Mouse (Mus musculus) left cerebral cortex, postnatal 4 days (tissue): ENCODE results near the gene 1700113H08Rik. TPM values are rescaled to one million over a fixed set of nuclear protein-coding genes. Genes with fewer than 3 reads are reported as not detected.

Experiments used
- DNase-seq: peaks from one replicate; pipeline ENCODE4 v3.0.0-alpha.2; 2022
- intact Hi-C: fragments of 180-260 bp; cut with DNase I; formaldehyde crosslinking; loops from one replicate; pipeline ENCODE4 v1.15.1; 2025
- total RNA-seq, 2 experiments: library from RNA; stranded (reverse); gene quantifications; 2 replicates each; pipeline ENCODE4 v1.2.3; 2021

The 1700113H08Rik gene
- total RNA-seq, 2 experiments from 2014 or later, result not detected

DNA sequence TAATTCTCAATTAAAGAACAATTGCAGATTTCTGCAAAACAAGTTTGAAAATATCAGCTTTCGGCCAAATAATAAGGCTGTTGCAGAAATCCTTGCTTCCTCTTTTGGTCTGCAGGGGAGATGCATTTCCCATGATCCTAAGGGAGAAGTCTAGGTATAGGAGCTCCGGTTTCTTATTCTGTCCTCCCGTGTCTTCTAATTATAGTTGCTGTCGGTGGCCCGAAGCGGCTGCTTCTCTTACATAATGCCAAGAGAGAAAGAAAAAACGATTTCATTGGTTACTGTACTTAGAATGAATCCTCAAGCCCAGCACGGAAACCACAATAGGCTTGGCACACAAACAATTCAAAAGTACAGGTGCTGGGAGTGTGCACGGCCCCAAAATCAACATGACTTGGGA, 101.9 kb downstream of the 1700113H08Rik start:
- intact Hi-C loops, result no loop called here
- DNase-seq, result no peak

GRCm38 (mm10) chr10:87196123-87196756, 138.4 kb downstream of the 1700113H08Rik start:
- intact Hi-C loops, result no loop called here
- DNase-seq, result peak; percentile 25

- no peak for DNase-seq
- intact Hi-C loops, result no loop called here
Measured at GRCm38 (mm10) chr10:87198720-87199119, 140.9 kb downstream of the 1700113H08Rik start.

GRCm38 (mm10) chr10:87209466-87209865, 151.6 kb downstream of the 1700113H08Rik start:
- no peak for DNase-seq
- intact Hi-C loops, result no loop called here

- no peak for DNase-seq
- intact Hi-C loops, result loop anchor here (10.0 kb wide), 1 partner anchor 284 kb away; the partner anchor contains the start of gene Ascl1
Measured at GRCm38 (mm10) chr10:87211046-87211445, 153.2 kb downstream of the 1700113H08Rik start.

DNA sequence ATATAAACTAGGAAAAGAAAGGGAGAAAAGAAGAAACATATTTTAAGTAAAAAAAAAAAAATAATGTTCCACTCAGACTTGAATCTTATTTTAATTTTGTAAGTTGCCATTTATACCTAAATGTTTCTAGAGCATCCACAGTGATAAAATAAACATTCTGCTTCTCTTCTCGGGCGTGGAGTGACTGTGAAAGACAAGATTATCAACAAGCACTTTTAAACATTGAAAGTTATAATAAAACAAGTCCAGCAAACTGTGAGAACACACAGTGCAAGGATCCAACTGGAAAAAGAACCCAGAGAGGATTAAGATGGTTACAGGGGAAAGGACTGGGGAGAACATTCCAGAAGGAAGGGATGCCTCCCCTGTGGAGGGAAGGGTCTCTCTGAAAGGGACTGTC, 155.0 kb downstream of the 1700113H08Rik start:
- intact Hi-C loops, result loop anchor here (10.0 kb wide), 1 partner anchor 282 kb away; the partner anchor contains the start of gene Ascl1
- no peak for DNase-seq

DNA sequence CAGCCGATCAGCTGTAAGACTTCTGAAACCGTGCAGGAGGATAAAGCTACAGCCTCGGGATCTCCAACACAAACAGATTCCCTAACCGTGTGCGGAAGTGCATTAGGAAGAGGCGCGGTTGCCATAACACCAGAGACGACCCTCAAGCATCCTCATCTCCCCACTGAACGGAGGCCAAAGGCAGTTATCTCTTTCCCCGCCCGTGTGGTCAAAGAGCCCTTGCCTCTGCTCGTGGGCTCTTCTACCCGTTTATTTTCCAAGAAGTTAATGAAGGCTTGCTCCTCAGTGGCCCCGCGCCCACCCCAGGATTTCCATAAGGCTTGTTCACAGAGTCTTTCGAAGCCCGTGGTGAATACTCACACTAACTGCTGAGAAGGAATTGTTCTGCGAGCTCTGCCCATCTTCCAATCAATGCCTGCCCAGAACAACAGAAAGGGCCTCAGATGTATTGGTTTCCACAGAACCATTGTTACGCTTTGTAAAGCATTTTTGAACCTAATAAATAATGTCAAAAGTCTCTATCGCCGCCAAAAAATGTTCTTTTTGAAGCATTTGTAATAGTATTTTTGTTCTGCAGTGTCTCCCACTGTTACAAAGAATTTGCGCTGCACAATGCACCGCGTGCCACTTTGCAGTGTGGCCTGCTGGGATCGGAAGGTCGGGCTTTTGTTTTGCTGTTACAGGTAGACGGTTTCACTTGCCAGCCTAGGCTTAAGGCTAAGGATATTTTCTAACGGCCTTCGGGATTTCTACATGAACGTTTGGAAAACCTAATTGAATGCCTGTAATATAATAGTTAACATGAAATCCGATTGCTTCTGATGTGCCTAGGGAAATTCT, 172.4 kb downstream of the 1700113H08Rik start:
- DNase-seq, result peak; percentile 24

GRCm38 (mm10) chr10:87239332-87240008, 181.6 kb downstream of the 1700113H08Rik start:
- no peak for DNase-seq
- intact Hi-C loops, result no loop called here

More for the DNA sequence above, 172.4 kb downstream of the 1700113H08Rik start:
- intact Hi-C loops, result no loop called here

- intact Hi-C loops, result loop anchor here (5.0 kb wide), 1 partner anchor 179 kb away; no protein-coding TSS in a partner anchor
- no peak for DNase-seq
Measured at GRCm38 (mm10) chr10:87271724-87272123, 213.9 kb downstream of the 1700113H08Rik start.

DNA sequence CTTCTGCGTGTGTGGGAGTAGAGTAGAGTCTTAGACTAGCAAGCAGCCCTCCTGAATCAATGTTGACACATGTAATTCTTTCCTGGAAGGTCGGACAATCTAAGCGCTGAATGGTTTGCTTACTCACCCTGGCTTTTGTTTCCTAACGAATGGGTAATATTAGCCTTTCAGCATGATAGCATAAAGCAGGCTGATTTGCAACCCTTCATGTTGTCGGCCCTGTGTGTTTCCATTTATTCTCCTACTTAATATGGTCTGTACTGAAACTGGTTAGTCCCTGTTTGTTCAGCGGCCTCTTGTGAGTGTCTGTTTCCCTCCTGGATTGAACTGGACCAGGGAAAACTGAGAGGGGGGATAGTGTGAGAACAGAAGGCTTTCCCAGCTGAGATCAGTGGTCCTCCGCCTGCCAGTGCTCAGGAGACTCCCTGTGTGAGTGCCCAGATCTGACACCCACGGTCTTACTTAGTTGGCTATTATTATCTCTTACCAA, 214.3 kb downstream of the 1700113H08Rik start:
- intact Hi-C loops, result loop anchor here (5.0 kb wide), 1 partner anchor 180 kb away; no protein-coding TSS in a partner anchor
- DNase-seq, result no peak

DNA sequence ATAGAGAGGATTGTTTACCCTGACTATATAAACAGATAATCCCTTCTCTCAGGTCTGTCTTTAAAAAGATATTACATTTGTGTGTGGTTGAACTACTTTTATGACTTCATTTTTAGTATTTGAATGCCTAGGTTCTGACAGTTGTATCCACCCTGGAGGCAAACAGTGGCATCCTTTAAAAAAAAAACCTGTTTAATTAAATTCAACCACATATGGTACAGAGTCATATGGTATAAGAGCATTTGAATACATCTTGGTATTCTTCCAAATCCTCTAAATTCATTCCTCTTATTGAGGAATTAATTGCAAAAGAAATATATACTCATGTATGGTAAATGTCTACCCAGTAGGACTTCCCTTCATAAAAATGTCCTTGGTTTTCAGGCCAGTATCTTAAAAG, 217.2 kb downstream of the 1700113H08Rik start:
- intact Hi-C loops, result no loop called here
- no peak for DNase-seq

Other genes with a start within 250 kb of the 1700113H08Rik start
- under 1 TPM; 0.62 to 0.91 TPM for gene Stab2, start 50.0 kb upstream of the 1700113H08Rik start, total RNA-seq